Comparison of ENCODE assay signal across 16 mouse cellular contexts in genomic region chr6:28486471-28486870, GRCm38 (mm10). TPM values are rescaled to one million over a fixed set of nuclear protein-coding genes. Genes with fewer than 3 reads are reported as not detected.
DNase-seq lines count a peak whose midpoint lies in the region; ATAC-seq and TF ChIP-seq lines count a peak whose summit lies in the region.
"Had no signal": no experiment of that assay in that cellular context is flagged by ENCODE, and none has a peak within 500 bp of the region (broad histone marks: within the 10 kb centered on the region; RNA-seq: fewer than 3 reads in every experiment).

No protein-coding gene starts in this region.

- no peak overlapping the region for H3K4me3 ChIP-seq in heart, embryonic 13.5 days
- H3K4me3 ChIP-seq in kidney, adult 2 months (ENCODE audit: insufficient read depth, low read depth, low read length), result no peak overlapping the region
- H3K4me3 ChIP-seq: embryonic facial prominence, embryonic 10.5 days; forebrain, embryonic 15.5 days; megakaryocyte, embryonic 14.5 days had no signal

- H3K27ac ChIP-seq in heart, embryonic 13.5 days (replicated peaks), result peak overlapping the region; percentile 67
- H3K27ac ChIP-seq in kidney, adult 2 months (ENCODE audit: insufficient read depth, low read depth, low read length), result no peak overlapping the region
- H3K27ac ChIP-seq: embryonic facial prominence, embryonic 10.5 days; forebrain, embryonic 15.5 days; hindbrain, postnatal 0 days had no signal

- no peak for DNase-seq in heart, adult 8-10 months (ENCODE audit: low spot score)
- peak; percentile 43 for DNase-seq in A20 (ENCODE audit: low read depth, low spot score)
- peak; percentile 32 to 42 for DNase-seq in layer of hippocampus, adult 8-10 months (ENCODE audit: low spot score in 2 of 2)
- DNase-seq in kidney, adult 2 months, result no peak
- DNase-seq: cerebellum, postnatal 10 days; kidney, postnatal 36 days; left cerebral cortex, postnatal 4 days; lung, adult 18-20 months had no signal

- peak overlapping the region; percentile 39 for H3K4me2 ChIP-seq in heart, embryonic 13.5 days
- H3K4me2 ChIP-seq: forebrain, embryonic 15.5 days had no signal

- no peaks in the 10 kb centered on the region for H3K9me3 ChIP-seq in heart, embryonic 13.5 days
- H3K9me3 ChIP-seq: embryonic facial prominence, embryonic 10.5 days; forebrain, embryonic 15.5 days; megakaryocyte, embryonic 14.5 days had no signal

- H3K27me3 ChIP-seq in heart, embryonic 13.5 days (replicated peaks), result no peaks in the 10 kb centered on the region
- no peaks in the 10 kb centered on the region for H3K27me3 ChIP-seq in kidney, adult 2 months (replicated peaks; ENCODE audit: control insufficient read depth, insufficient read depth, low read length)
- H3K27me3 ChIP-seq: forebrain, embryonic 15.5 days; megakaryocyte, embryonic 14.5 days had no signal

- no peak for ATAC-seq in heart, embryonic 13.5 days (ENCODE audit: extremely low read depth, insufficient number of reproducible peaks, low FRiP score, low TSS enrichment)
- ATAC-seq in activated CD4-positive, CD25-positive, alpha-beta regulatory T cell, adult 4 months, result peak; percentile 28
- no peak for ATAC-seq in erythroblast, adult 5-6 weeks (replicated peaks; ENCODE audit: low FRiP score, poor library complexity, severe bottlenecking)
- ATAC-seq: forebrain, embryonic 15.5 days; hindbrain, postnatal 0 days had no signal

- H3K36me3 ChIP-seq in heart, embryonic 13.5 days, result peaks cover 33% of the 10 kb centered on the region
- no peaks in the 10 kb centered on the region for H3K36me3 ChIP-seq in kidney, adult 2 months (ENCODE audit: control insufficient read depth, insufficient read depth, low read length)
- H3K36me3 ChIP-seq: forebrain, embryonic 15.5 days had no signal

- no peak for TF ChIP-seq POLR2A in kidney, adult 2 months (IDR thresholded peaks at IDR 0.05; ENCODE audit: low read depth, low read length)

- WGBS in heart, embryonic 13.5 days, result 74% methylated on average over 2 of the region's 2 CpGs
- WGBS in kidney, adult 2 months, result 78% methylated on average over 2 of the region's 2 CpGs

- no peak overlapping the region for H3K9ac ChIP-seq in heart, embryonic 13.5 days
- H3K9ac ChIP-seq: forebrain, embryonic 15.5 days had no signal

- no peak for TF ChIP-seq CTCF in kidney, adult 2 months (conservative IDR thresholded peaks at IDR 0.05; ENCODE audit: insufficient read depth, insufficient read length, low read depth, low read length)

- peaks cover 79% of the 10 kb centered on the region for H3K4me1 ChIP-seq in heart, embryonic 13.5 days
- H3K4me1 ChIP-seq in kidney, adult 2 months (ENCODE audit: control insufficient read depth, insufficient read depth, low read length), result peaks cover 13% of the 10 kb centered on the region; the same call in 1 of the 2 replicates

RNA-seq across cellular contexts. Expression of gene Snd1, which starts 11.5 kb away (rescaled TPM):
- 78.5 and 79.6 TPM in 2 replicates for polyA plus RNA-seq in heart, embryonic 13.5 days (2015; fragmentation: Nextera tagmentation; extraction: Ambion mirVana)
- total RNA-seq in heart, adult 8-10 months (2022), result 10 to 100 TPM; 70.6 to 88.2 (median 80.3) TPM
- 10 to 100 TPM; 48.2 to 54.6 TPM for polyA plus RNA-seq in activated CD4-positive, CD25-positive, alpha-beta regulatory T cell, adult 4 months (2017; shearing (Covaris generic))
- total RNA-seq in layer of hippocampus, adult 8-10 months (2022), result 100 to 1,000 TPM; 101 to 116 (median 115) TPM
- total RNA-seq in erythroblast, adult 5-6 weeks (2015; ENCODE audit: low replicate concordance), result 12.7 and 19.8 TPM in 2 replicates
- total RNA-seq in erythroblast, adult 5-6 weeks (2017; ENCODE audit: low replicate concordance), result 24.8 and 33.9 TPM in 2 replicates
- 41.0 and 47.1 TPM in 2 replicates for polyA plus RNA-seq in kidney, adult 2 months (2012; rRNA removed)

RNA-seq across cellular contexts. Expression of gene Pax4, which starts 37.3 kb away (rescaled TPM):
- polyA plus RNA-seq in heart, embryonic 13.5 days (2015; fragmentation: Nextera tagmentation; extraction: Ambion mirVana), result not detected in 2 replicates
- not detected for total RNA-seq in heart, adult 8-10 months (2022)
- polyA plus RNA-seq in activated CD4-positive, CD25-positive, alpha-beta regulatory T cell, adult 4 months (2017; shearing (Covaris generic)), result not detected
- total RNA-seq in layer of hippocampus, adult 8-10 months (2022), result not detected
- total RNA-seq in erythroblast, adult 5-6 weeks (2015; ENCODE audit: low replicate concordance), result not detected in 2 replicates
- total RNA-seq in erythroblast, adult 5-6 weeks (2017; ENCODE audit: low replicate concordance), result not detected in 2 replicates
- polyA plus RNA-seq in kidney, adult 2 months (2012; rRNA removed), result not detected in 2 replicates
- total RNA-seq: hindbrain, postnatal 0 days; left cerebral cortex, postnatal 4 days had no signal
- polyA plus RNA-seq: gonadal fat pad, adult 2 months had no signal

RNA-seq across cellular contexts. Expression of gene Gcc1, which starts 58.3 kb away (rescaled TPM):
- 5.4 TPM in 2 replicates for polyA plus RNA-seq in heart, embryonic 13.5 days (2015; fragmentation: Nextera tagmentation; extraction: Ambion mirVana)
- 10 to 100 TPM in 1 of 4 experiments, 1 to 10 TPM in 3; 7.7 to 12.3 (median 8.9) TPM for total RNA-seq in heart, adult 8-10 months (2022)
- 1 to 10 TPM; 5.9 to 8.0 TPM for polyA plus RNA-seq in activated CD4-positive, CD25-positive, alpha-beta regulatory T cell, adult 4 months (2017; shearing (Covaris generic))
- total RNA-seq in layer of hippocampus, adult 8-10 months (2022), result 10 to 100 TPM; 16.3 to 20.5 (median 18.9) TPM
- total RNA-seq in erythroblast, adult 5-6 weeks (2015; ENCODE audit: low replicate concordance), result 8.4 and 8.5 TPM in 2 replicates
- total RNA-seq in erythroblast, adult 5-6 weeks (2017; ENCODE audit: low replicate concordance), result 19.5 and 22.2 TPM in 2 replicates
- polyA plus RNA-seq in kidney, adult 2 months (2012; rRNA removed), result 5.1 and 6.6 TPM in 2 replicates

RNA-seq across cellular contexts. Expression of gene Fscn3, which starts 58.9 kb away (rescaled TPM):
- not detected in 2 replicates for polyA plus RNA-seq in heart, embryonic 13.5 days (2015; fragmentation: Nextera tagmentation; extraction: Ambion mirVana)
- total RNA-seq in heart, adult 8-10 months (2022), result not detected
- polyA plus RNA-seq in activated CD4-positive, CD25-positive, alpha-beta regulatory T cell, adult 4 months (2017; shearing (Covaris generic)), result not detected
- total RNA-seq in layer of hippocampus, adult 8-10 months (2022), result not detected
- total RNA-seq in erythroblast, adult 5-6 weeks (2015; ENCODE audit: low replicate concordance), result 0.77 TPM in 1 of 2 replicates, not detected in the other
- total RNA-seq in erythroblast, adult 5-6 weeks (2017; ENCODE audit: low replicate concordance), result 0.09 TPM in 1 of 2 replicates, not detected in the other
- polyA plus RNA-seq in kidney, adult 2 months (2012; rRNA removed), result 0.05 and 0.12 TPM in 2 replicates
- total RNA-seq: hindbrain, postnatal 0 days had no signal
- polyA plus RNA-seq: embryonic facial prominence, embryonic 10.5 days; forebrain, embryonic 15.5 days; hindbrain, postnatal 0 days had no signal

Comparison
In these comparisons a context has a peak if more than half of its experiments do, and no peak if none do; other contexts are left out.
1. DNase-seq: peak in A20 (single experiment) and layer of hippocampus, adult 8-10 months (2 of 2); none in heart, adult 8-10 months (single experiment) and kidney, adult 2 months (single experiment).